Mouse (Mus musculus): ENCODE measurements at regions not wholly inside any gene's neighbourhood (a gene's known extent, or its start where the extent isn't known, plus 50 kb on each side); places are given as distances from the start of the nearest gene placed in this dataset.

DNA sequence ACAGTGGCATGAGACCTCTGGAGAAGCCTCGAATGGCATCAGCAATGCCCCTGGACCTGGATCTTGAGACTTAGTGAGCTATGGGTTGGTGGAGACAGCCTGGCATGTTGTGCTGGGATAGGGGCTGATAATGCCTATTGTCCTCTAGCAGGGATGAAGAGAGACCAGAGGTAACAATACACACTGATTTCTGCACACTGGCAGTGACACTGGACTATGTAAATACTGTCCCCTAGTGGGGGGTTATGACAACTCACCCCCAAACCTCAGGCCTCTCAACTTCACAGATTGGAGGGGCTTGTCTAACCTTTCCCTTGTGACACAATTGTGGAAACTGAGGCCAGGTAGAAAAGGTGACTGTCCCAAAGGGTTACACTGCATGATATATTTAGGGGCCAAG, 94.9 kb upstream of the Tmc3 start:
- DNase-seq: peak; percentile 29

DNA sequence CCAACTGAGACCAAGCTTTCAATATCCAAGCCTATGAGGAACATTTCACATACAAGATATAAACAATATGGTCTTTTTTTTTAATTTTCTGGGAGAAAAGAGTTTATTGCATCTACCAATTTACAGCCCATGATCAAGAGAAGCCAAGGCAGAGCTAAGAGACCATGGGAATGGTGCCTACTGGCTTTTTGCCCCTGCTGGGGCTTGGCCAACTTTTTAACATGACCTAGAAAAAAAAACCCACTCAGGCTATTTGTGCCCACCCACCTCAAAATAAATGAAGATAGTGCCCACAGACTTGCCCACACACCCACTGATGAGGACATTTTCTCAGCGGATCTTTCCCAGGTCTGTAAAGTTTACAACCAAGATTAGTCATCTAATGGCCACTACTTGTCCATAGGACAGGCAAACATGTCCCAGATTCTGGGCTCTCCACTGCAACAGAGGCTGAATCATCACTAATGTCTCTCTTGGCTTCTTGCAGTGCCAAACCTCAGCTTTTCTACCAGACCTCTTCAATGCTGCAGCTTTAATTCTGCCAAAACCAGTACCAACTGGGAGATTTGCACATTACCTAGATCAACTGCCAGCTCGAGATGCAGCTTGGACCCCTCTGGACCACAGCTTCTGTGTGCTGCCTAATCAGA, 79.6 kb upstream of the Tmc3 start:
- DNase-seq: no peak

DNA sequence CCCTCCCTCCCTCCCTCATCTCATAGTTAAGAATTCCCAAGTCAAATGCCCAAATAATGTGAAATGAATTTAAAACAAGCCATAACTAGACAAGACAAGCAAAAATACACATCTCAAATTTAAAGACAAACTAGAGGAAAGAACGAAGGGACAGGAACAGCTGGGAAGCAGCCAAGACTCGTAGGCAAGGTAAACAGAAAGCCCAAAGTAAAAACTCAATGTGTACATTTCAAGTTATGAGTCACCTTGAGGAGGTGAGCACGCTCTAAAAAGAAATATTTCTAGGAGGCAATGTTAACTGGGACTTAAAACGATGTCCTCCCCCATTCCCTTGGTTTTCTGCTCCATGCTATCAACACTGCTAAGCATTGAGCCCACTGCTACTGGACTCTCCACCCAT, 68.4 kb upstream of the Tmc3 start:
- DNase-seq: no peak

DNA sequence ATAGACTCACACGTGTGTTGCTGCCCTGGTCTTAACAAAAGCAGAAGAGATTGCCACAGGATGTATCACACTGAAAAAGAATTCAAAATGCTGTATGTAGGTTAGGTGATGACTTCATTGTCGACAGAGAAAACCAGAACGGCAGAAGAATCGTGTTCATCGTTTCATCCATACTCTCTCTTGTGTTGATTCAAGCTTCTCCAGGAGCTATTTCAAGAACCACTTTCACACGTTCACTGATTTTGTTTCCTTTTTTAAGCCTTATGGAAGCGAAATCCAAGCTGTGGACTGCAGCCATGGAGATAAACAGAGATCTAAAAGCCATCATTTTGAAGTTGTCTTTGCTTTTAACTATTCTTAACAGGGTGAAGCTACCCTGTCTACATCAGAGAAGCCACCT, 63.2 kb upstream of the Tmc3 start:
- DNase-seq: no peak
